Mouse (Mus musculus): ENCODE results near the gene Cntn4. TPM values are rescaled to one million over a fixed set of nuclear protein-coding genes. Genes with fewer than 3 reads are reported as not detected.

Cntn4 gene
- not detected in 2 replicates for polyA plus RNA-seq (2012; rRNA removed)

DNA sequence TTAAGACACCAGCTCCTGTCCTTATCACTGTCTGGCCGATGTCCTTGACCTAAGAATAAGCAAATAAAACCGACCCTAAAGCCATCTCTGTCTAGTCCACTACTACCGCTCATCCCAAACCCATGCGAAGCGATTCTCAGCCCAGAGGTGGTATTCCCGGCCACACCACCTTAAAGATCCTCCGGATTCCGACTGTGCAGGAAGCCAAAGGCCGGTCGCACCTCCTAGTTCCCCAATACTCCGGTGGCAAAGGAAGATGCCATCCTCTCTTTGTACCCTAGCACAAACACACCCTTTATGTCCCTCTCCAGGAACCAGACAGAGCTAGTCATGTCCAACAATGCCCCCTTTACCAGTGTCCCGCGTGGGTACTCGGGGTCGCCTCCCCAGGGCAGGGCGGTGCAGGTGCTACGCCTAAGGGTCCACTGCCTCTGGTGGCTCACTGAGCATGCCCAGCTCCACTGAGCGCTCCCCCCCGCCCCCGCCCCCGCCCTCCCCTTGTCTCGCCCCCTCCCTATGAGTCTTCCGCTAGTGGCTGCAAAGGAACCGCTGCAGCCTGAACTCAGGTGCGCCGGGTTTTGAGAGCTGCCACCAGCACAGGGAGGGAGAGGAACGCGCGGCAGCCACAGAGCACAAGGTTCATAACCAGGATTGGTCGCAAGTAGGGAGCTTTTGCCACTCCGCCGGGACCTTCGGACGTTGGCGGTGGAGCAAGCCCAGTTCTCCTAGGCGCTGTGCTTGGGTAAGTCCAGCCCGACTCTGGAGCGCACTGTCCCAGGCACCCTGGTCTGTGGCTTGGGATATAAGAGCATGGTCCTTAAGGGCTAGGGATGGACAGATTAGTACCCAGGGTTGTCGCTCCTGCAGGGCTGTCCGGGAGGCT lies at the start of gene Cntn4:
Cntn4 (plus strand) TSS at position 512 of the 883 bp plus-strand sequence.
- H3K4me1 ChIP-seq (ENCODE audit: control insufficient read depth, insufficient read depth, low read length), result no peaks in the 10 kb centered on the region
- H3K4me3 ChIP-seq (ENCODE audit: insufficient read depth, low read depth, low read length), result no peak within 1 kb of the TSS
- no peaks in the 10 kb centered on the region for H3K36me3 ChIP-seq (ENCODE audit: control insufficient read depth, insufficient read depth, low read length)
- DNase-seq, result no peak
- H3K27ac ChIP-seq (ENCODE audit: insufficient read depth, low read depth, low read length), result no peak within 1 kb of the TSS
- 4% methylated on average over 40 of the region's 40 CpGs for WGBS
- H3K27me3 ChIP-seq (replicated peaks; ENCODE audit: control insufficient read depth, insufficient read depth, low read length), result no peaks in the 10 kb centered on the region
- no peak for TF ChIP-seq POLR2A (IDR thresholded peaks at IDR 0.05; ENCODE audit: low read depth, low read length)
- TF ChIP-seq CTCF (conservative IDR thresholded peaks at IDR 0.05; ENCODE audit: insufficient read depth, insufficient read length, low read depth, low read length), result no peak

- 64% methylated on average over 4 of the region's 4 CpGs for WGBS
- Histone ChIP-seq H3K4me3 (ENCODE audit: insufficient read depth, low read depth, low read length) (no peak overlapping the region), H3K27me3 (replicated peaks; ENCODE audit: control insufficient read depth, insufficient read depth, low read length) (no peaks in the 10 kb centered on the region), H3K27ac (ENCODE audit: insufficient read depth, low read depth, low read length) (no peak overlapping the region), H3K36me3 (ENCODE audit: control insufficient read depth, insufficient read depth, low read length) (no peaks in the 10 kb centered on the region), H3K4me1 (ENCODE audit: control insufficient read depth, insufficient read depth, low read length) (no peaks in the 10 kb centered on the region)
- TF ChIP-seq CTCF (conservative IDR thresholded peaks at IDR 0.05; ENCODE audit: insufficient read depth, insufficient read length, low read depth, low read length), result no peak
- TF ChIP-seq POLR2A (IDR thresholded peaks at IDR 0.05; ENCODE audit: low read depth, low read length), result no peak
- no peak for DNase-seq
These were observed 3.2 kb upstream of the Cntn4 start for GRCm38 (mm10) chr6:105674276-105674675.

DNA sequence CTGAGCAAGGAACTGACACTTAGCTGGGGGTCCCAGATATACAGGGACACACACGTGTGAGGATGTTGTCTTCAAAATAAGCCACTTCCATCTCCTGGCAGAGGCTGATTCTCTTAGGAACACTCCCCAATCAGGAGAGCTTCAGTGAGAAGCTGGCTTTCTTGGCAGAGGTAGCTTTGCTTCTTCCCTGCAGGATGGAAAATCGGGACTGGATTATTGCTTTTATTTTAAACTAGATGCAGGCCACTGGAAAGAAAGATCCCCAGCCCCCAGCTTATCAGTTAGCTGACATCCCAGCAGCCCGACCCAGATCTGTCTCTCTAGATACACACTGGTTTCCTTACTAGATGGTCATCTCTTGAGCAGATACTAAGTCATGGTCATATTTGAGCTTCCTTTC lies 2.4 kb upstream of the Cntn4 start:
- no peaks in the 10 kb centered on the region for H3K27me3 ChIP-seq (replicated peaks; ENCODE audit: control insufficient read depth, insufficient read depth, low read length)
- H3K4me3 ChIP-seq (ENCODE audit: insufficient read depth, low read depth, low read length), result no peak overlapping the region
- DNase-seq, result no peak
- TF ChIP-seq POLR2A (IDR thresholded peaks at IDR 0.05; ENCODE audit: low read depth, low read length), result no peak
- no peak for TF ChIP-seq CTCF (conservative IDR thresholded peaks at IDR 0.05; ENCODE audit: insufficient read depth, insufficient read length, low read depth, low read length)
- WGBS, result 45% methylated on average over 3 of the region's 3 CpGs
- no peak overlapping the region for H3K27ac ChIP-seq (ENCODE audit: insufficient read depth, low read depth, low read length)
- H3K4me1 ChIP-seq (ENCODE audit: control insufficient read depth, insufficient read depth, low read length), result no peaks in the 10 kb centered on the region
- no peaks in the 10 kb centered on the region for H3K36me3 ChIP-seq (ENCODE audit: control insufficient read depth, insufficient read depth, low read length)

DNA sequence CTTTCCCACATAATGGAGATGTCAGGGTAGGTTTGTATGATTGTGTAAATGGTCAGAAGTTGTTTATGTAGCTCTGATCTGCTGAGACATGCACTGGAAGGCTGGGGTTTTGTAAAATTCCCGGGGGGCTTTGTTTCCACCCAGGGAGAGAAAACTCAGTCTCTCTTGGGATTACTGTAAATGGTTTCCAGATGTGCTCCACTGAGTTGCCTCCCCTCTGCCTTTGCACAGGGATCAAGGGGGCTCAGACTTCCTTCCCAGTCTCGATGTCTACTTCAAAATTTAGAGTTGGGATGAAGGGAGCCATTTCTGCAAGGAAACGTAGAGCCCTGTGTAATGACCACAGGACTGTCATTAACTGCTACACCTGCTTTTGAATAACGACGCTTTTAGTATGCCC lies 823 bp upstream of the Cntn4 start:
- no peaks in the 10 kb centered on the region for H3K36me3 ChIP-seq (ENCODE audit: control insufficient read depth, insufficient read depth, low read length)
- no peak overlapping the region for H3K27ac ChIP-seq (ENCODE audit: insufficient read depth, low read depth, low read length)
- no peaks in the 10 kb centered on the region for H3K27me3 ChIP-seq (replicated peaks; ENCODE audit: control insufficient read depth, insufficient read depth, low read length)
- DNase-seq, result no peak
- WGBS, result 13% methylated on average over 5 of the region's 5 CpGs
- no peak overlapping the region for H3K4me3 ChIP-seq (ENCODE audit: insufficient read depth, low read depth, low read length)
- TF ChIP-seq POLR2A (IDR thresholded peaks at IDR 0.05; ENCODE audit: low read depth, low read length) (no peak), CTCF (conservative IDR thresholded peaks at IDR 0.05; ENCODE audit: insufficient read depth, insufficient read length, low read depth, low read length) (no peak)
- H3K4me1 ChIP-seq (ENCODE audit: control insufficient read depth, insufficient read depth, low read length), result no peaks in the 10 kb centered on the region

- TF ChIP-seq POLR2A (IDR thresholded peaks at IDR 0.05; ENCODE audit: low read depth, low read length), result no peak
- TF ChIP-seq CTCF (conservative IDR thresholded peaks at IDR 0.05; ENCODE audit: insufficient read depth, insufficient read length, low read depth, low read length), result no peak
- no peaks in the 10 kb centered on the region for H3K36me3 ChIP-seq (ENCODE audit: control insufficient read depth, insufficient read depth, low read length)
- no peak for DNase-seq
- H3K27me3 ChIP-seq (replicated peaks; ENCODE audit: control insufficient read depth, insufficient read depth, low read length), result no peaks in the 10 kb centered on the region
- no peak overlapping the region for H3K27ac ChIP-seq (ENCODE audit: insufficient read depth, low read depth, low read length)
- WGBS, result 11% methylated on average over 5 of the region's 5 CpGs
- no peak overlapping the region for H3K4me3 ChIP-seq (ENCODE audit: insufficient read depth, low read depth, low read length)
- no peaks in the 10 kb centered on the region for H3K4me1 ChIP-seq (ENCODE audit: control insufficient read depth, insufficient read depth, low read length)
These were observed 1.3 kb downstream of the Cntn4 start for GRCm38 (mm10) chr6:105678778-105679177.

- Histone ChIP-seq H3K36me3 (ENCODE audit: control insufficient read depth, insufficient read depth, low read length) (no peaks in the 10 kb centered on the region), H3K4me3 (ENCODE audit: insufficient read depth, low read depth, low read length) (no peak overlapping the region), H3K27ac (ENCODE audit: insufficient read depth, low read depth, low read length) (no peak overlapping the region), H3K27me3 (replicated peaks; ENCODE audit: control insufficient read depth, insufficient read depth, low read length) (no peaks in the 10 kb centered on the region), H3K4me1 (ENCODE audit: control insufficient read depth, insufficient read depth, low read length) (no peaks in the 10 kb centered on the region)
- DNase-seq, result no peak
- TF ChIP-seq POLR2A (IDR thresholded peaks at IDR 0.05; ENCODE audit: low read depth, low read length) (no peak), CTCF (conservative IDR thresholded peaks at IDR 0.05; ENCODE audit: insufficient read depth, insufficient read length, low read depth, low read length) (no peak)
- WGBS, result 42% methylated on average over 2 of the region's 2 CpGs
These were observed 4.0 kb downstream of the Cntn4 start for GRCm38 (mm10) chr6:105681496-105681895.

DNA sequence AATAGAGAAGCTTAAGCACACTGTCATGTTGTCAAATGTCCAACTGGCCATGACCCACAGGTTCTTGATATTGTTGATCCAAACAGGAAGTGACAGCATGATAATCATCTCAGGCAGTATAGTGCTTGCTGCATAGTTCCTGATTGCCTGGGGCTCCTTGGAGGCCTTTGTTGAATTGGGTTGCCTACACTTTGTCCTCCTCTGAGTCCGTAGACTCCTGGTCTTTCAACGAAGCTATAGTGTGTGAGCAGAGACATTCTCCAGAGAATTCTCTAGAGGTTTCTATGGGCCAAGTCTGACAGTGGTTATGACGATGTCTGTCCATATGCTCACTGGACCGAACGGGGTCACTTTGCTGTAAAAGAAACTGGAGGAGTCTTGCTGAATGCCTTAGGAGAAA lies 5.8 kb downstream of the Cntn4 start:
- H3K4me1 ChIP-seq (ENCODE audit: control insufficient read depth, insufficient read depth, low read length), result no peaks in the 10 kb centered on the region
- no peak for DNase-seq
- no peaks in the 10 kb centered on the region for H3K27me3 ChIP-seq (replicated peaks; ENCODE audit: control insufficient read depth, insufficient read depth, low read length)
- TF ChIP-seq POLR2A (IDR thresholded peaks at IDR 0.05; ENCODE audit: low read depth, low read length), result no peak
- TF ChIP-seq CTCF (conservative IDR thresholded peaks at IDR 0.05; ENCODE audit: insufficient read depth, insufficient read length, low read depth, low read length), result no peak
- H3K36me3 ChIP-seq (ENCODE audit: control insufficient read depth, insufficient read depth, low read length), result no peaks in the 10 kb centered on the region
- H3K4me3 ChIP-seq (ENCODE audit: insufficient read depth, low read depth, low read length), result no peak overlapping the region
- 81% methylated on average over 5 of the region's 5 CpGs for WGBS
- no peak overlapping the region for H3K27ac ChIP-seq (ENCODE audit: insufficient read depth, low read depth, low read length)
